Mouse (Mus musculus): Measurements from ENCODE around the gene Ubqln4. TPM values are rescaled to one million over a fixed set of nuclear protein-coding genes. Genes with fewer than 3 reads are reported as not detected.

Ubqln4 gene
- total RNA-seq, 2 experiments from 2014 or later: 55.4 to 60.0 TPM

GRCm38 (mm10) chr3:88538271-88539145 is 15.1 kb upstream of the Ubqln4 start:
- intact Hi-C loops (cut with DNase I): no loop called here
- DNase-seq: no peak

- intact Hi-C loops (cut with DNase I): no loop called here
- DNase-seq: no peak
These were observed 14.2 kb upstream of the Ubqln4 start for GRCm38 (mm10) chr3:88539397-88539796.

GRCm38 (mm10) chr3:88540085-88540484 is 13.5 kb upstream of the Ubqln4 start:
- no peak for DNase-seq
- intact Hi-C loops (cut with DNase I): no loop called here

DNA sequence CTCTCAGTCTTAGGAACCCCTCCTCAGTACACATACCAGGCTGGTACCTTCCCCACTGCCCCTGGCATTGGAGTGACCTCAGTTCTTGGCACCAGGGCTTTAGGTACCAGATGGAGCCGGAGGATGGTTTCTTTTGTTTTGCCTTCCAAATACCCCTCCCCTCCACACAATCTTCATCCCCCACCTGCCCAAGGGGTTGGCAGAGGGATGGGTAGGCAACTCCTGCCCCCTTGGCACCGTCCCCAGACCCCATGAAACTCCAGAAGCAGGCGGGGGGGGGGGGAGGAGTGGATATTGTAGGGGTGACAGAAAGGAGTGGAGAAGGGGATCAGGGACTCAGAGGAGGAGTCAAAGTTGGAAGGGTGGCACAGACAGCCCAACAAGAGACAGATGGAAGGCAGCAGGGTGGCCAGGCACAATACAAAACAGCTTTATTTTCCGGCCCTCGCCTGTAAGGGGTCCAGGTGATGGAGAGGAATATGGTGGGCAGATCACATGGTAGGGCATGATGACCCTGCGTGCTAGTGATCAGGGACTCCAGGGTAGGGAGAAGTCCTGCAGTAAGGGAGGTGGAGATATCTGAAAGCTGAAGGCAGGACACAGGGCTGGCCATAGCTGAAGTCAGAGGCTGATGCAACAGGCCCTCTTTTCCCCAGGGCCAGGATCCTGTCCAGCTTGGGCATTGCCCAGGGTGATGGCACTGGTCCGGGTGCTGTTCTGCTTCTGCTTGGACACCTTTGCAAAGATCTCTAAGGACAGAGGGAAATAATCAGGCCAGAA is 11.7 kb upstream of the Ubqln4 start:
- intact Hi-C loops (cut with DNase I): no loop called here
- no peak for DNase-seq

DNA sequence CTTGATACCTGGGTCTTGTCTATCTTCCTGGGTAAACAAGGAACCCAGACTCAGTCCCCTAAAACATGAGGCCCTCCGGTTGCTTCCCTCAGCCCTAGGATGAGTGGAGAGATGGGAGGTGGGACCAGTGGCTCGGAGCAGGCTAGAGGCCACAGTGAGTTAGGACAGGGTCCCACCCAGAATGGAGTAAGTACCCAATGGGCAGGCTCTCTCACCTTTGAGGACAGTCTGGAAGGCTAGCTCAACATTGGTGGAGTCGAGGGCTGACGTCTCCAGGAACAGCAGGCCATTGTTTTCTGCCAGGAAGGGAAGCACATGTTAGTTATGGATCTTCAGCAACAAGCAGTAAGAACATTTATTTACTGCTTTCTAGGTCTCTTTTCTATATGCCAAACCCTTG is 11.1 kb upstream of the Ubqln4 start:
- intact Hi-C loops (cut with DNase I): no loop called here
- no peak for DNase-seq

GRCm38 (mm10) chr3:88543174-88543573 is 10.4 kb upstream of the Ubqln4 start:
- intact Hi-C loops (cut with DNase I): no loop called here
- DNase-seq: no peak

DNA sequence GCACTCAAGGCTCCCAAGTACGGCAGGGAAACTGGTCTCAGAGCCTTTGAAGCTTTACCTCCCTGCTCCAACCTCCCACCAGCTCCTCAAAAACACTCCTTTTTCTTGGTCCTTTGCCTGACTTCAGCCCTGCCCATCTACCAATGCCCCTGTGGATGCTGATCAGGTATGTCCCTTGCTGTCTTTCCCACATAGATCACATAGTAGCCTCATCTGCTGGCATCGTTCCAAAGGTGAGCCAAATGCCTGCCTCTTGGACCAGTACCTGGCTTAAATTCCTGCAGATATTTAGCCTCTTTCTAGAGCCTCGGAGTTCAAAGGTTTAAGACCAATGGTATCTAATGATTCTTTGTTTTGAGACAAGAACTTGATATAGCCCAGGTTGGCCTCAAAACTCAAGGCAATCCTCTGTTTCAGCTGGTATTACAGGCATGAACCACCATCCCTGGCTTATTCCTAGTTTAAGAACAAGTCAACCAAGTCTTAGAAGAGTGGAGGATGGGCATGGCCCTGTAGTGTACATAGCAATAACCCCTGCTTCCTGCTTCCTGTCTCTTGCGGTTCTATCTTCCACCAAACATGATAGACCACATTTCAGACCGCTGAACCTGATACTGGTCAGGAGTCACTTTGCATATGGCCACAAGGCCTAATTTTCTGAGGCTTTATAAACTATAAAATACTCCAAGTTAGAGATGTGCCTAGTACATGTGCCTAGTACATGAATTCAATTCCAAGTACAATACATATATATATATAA is 9.7 kb upstream of the Ubqln4 start:
- no peak for DNase-seq
- intact Hi-C loops (cut with DNase I): no loop called here

- peak in 1 of 2 experiments; percentile 41 for DNase-seq
- intact Hi-C loops (cut with DNase I): no loop called here
These were observed 9.0 kb upstream of the Ubqln4 start for GRCm38 (mm10) chr3:88544514-88544913.

- no peak for DNase-seq
- intact Hi-C loops (cut with DNase I): no loop called here
These were observed 8.5 kb upstream of the Ubqln4 start for GRCm38 (mm10) chr3:88544955-88545591.

- DNase-seq: no peak
- intact Hi-C loops (cut with DNase I): no loop called here
These were observed 6.7 kb upstream of the Ubqln4 start for GRCm38 (mm10) chr3:88546674-88547418.

DNA sequence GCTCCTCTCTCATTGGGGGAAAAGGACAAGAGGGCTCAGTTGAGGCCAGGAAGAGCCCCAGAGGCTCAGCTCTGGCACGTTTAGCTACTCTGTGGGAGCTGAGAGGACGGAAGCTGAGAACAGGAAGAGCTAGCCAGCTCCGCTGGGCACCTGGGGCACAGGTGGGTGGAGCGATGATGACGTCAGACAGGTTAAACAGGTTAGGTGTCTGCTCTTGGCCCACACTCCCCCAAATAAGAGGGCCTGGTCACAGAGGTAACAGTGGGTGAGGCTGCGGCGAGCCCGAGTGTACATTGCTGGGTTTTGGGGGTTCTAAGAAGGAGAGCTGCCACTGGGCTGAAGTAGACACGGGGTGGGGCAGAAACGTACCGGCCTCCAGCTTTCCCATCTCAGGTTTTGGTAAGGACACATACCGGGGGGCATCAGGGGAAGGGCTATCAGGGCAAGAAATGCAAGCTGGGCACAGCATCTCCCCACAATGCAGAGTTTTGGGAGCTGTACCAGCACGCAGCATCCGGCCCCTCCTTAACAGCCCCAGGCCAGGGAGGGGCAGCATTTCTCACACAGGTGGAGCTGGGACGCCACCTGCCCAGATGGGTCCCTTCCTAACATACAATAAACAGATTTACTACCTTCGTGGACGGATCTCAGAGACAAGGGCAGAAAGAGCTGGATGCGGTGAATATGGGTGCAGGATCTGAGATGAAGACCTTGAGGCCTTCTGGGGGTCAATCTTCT is 5.2 kb upstream of the Ubqln4 start, which contains the start of gene Rab25:
TSS of gene Rab25 (minus strand) at position 121 of the 738 bp plus-strand sequence.
- intact Hi-C loops (cut with DNase I): no loop called here
- no peak for DNase-seq

GRCm38 (mm10) chr3:88551586-88551985 is 2.0 kb upstream of the Ubqln4 start:
- no peak for DNase-seq
- intact Hi-C loops (cut with DNase I): no loop called here

DNA sequence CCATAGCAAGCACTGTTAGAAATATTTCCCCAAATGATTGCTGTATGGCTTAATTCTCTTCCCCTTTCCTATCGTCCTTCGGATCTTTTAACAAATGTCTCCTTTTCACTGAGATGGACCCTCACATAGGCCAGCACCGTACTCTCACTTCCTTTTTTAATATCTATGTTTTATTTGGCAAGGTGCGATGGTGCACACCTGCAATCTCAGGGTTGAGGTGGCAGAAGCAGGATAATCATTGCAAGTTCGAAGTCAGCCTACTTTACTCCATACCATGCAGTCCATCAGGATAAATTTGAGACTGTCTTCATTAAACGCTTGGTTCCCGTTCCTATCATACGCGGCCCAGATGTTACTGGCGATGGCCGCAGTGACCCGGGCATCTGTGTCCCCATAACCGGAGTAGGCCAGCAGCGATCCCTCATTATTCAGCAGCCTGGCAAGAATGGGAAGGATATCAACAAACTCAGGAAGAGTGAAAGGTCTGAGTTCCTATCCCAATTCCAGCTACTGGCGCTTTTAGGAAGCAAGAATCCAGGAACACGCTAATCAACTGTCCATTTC is 1.4 kb upstream of the Ubqln4 start:
- no peak for DNase-seq
- intact Hi-C loops (cut with DNase I): no loop called here

DNA sequence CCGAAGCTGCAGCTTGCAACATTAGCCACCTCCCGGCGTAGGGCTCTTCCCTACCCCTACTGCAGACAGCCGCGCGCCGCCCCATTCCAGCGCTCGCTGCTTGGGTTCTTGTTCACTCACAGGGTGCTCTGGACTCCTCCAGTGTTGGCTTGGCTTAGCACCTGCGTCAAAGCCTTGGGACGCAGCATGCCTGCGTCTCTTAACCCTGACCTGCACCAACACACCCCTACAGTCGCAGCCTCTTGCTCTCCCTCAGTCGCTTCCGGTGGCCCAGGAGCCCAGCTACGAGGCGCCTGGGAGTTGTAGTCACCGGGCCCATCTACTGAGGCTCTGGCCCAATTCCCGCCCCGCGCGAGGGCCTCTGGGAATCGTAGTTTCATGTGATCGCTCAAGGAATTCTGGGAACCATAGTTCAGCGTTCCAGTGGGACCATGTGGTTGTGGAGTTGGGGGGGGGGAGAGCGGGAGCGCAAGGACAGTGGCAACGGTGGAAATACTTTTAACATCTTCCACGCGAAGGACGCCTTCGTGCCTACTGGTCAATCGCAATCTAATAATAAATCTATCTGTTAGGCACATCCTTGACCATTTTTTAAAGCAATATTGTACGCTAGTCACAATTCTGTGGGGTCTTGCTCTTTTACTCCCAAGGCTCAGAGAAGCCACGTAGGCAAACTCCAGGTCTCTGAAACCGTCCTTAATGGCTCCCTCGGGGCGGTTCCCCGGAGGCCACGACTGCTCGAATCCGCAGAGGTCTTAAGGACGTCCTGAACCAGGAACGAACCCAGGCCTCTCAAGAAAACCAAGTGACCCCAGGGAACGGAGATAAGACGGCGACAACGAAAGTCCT is 658 bp upstream of the Ubqln4 start, which contains the start of gene Lamtor2:
TSS of gene Lamtor2 (minus strand) at position 399 of the 849 bp plus-strand sequence.
- intact Hi-C loops (cut with DNase I): no loop called here
- DNase-seq: peak; percentile 97 to 98

GRCm38 (mm10) chr3:88553880-88554586 is 475 bp downstream of the Ubqln4 start:
- intact Hi-C loops (cut with DNase I): no loop called here
- peak in 1 of 2 experiments; percentile 67 for DNase-seq

DNA sequence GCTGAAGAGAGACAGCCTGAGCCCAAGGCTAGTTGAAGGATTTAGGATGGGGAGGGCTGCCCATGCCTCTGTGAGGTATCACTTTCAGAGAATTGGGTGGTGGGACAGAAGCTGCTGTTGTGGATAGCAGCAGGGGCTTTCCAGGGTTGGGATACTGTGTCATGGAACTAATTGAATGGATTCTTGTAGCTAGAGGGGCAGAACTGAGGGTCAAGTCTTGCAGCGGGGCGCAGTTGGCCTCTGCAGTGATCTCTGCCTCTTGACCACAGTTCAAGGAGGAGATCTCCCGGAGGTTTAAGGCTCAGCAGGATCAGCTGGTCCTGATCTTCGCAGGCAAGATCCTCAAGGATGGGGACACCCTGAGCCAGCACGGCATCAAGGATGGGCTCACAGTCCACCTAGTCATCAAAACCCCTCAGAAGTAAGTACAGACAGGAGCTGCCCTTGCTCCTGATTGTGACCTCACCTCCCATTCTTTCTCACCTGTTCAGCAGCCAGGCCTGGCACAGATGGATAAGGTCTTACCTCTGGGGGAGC is 1.6 kb downstream of the Ubqln4 start:
- DNase-seq: no peak
- intact Hi-C loops (cut with DNase I): no loop called here

- DNase-seq: no peak
- intact Hi-C loops (cut with DNase I): no loop called here
These were observed 2.2 kb downstream of the Ubqln4 start for GRCm38 (mm10) chr3:88555731-88556130.
